Mouse (Mus musculus) neural tube, embryonic 15.5 days (tissue): ENCODE data around the gene Nek7. TPM values are rescaled to one million over a fixed set of nuclear protein-coding genes. Genes with fewer than 3 reads are reported as not detected.

Experiments used
- polyA plus RNA-seq: library from polyadenylated mRNA; unstranded; fragments of >200 nt; fragmentation: Nextera tagmentation; extraction: Ambion mirVana; gene quantifications from 2 replicates; pipeline ENCODE4 v1.2.1, GENCODE M21; 2015

The Nek7 gene
- polyA plus RNA-seq, 1 experiment from 2014 or later: 10.8 TPM

Other genes starting within 250 kb of the Nek7 start
- 2.8 and 4.5 TPM in 2 replicates for gene Lhx9, start 228.4 kb upstream of the Nek7 start, polyA plus RNA-seq
- gene 2310009B15Rik, start 236.7 kb upstream of the Nek7 start, polyA plus RNA-seq: 29.8 and 32.1 TPM in 2 replicates